11 mouse cellular contexts compared by ENCODE assay signal in the genomic region with DNA sequence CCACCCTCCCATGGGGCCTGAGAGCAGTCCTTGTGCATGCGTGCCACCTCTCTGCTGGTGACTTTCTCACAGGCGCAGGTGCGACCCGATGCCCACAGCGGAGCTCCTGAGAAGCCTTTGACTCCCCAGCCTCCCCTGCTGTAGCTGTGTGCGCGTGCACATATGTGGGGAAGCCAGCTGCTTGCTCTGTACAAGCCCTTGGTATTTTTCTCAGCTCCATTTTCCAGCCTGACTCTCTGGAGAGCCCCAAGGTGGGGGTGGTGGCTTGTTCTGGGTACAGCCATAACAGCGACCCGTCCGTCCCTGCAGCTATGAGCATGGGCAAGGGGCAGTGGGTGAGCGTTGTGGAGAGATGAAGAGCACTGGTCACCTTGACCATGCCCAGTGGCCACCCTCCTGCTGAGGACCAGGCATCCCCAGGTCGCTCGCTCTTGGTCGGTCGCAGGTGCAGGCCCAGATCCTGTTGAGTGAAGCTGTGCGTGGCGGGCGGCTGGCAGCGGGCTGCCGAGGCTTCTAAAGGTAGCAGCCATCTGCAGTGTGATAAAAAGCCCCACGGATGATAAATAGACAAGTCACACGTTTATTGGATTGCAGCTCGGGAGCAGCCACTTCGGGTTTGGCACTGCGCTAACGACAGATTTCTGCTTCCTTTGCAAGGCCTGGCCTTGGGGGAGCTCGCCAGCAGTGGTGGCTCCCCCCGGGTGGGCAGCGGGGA.
DNase-seq lines count a peak whose midpoint lies in the region; ATAC-seq and TF ChIP-seq lines count a peak whose summit lies in the region.
"Had no signal": no experiment of that assay in that cellular context is flagged by ENCODE, and none has a peak within 500 bp of the region (broad histone marks: within the 10 kb centered on the region; RNA-seq: fewer than 3 reads in every experiment).

No protein-coding gene starts in this region.

- 0 out of 2 replicates have a peak, but pooled peaks have one; percentile 7 for TF ChIP-seq CTCF in liver, embryonic 14.5 days (IDR thresholded peaks at IDR 0.05; ENCODE audit: low read depth)

- H3K27ac ChIP-seq in liver, embryonic 14.5 days = no peak overlapping the region
- peak overlapping the region; percentile 88 for H3K27ac ChIP-seq in neural tube, embryonic 13.5 days (replicated peaks)
- H3K27ac ChIP-seq: liver, embryonic 15.5 days; stomach, postnatal 0 days had no signal

- no peaks in the 10 kb centered on the region for H3K9me3 ChIP-seq in liver, embryonic 14.5 days (ENCODE audit: control insufficient read depth, low read length)
- H3K9me3 ChIP-seq in neural tube, embryonic 13.5 days = no peaks in the 10 kb centered on the region
- H3K9me3 ChIP-seq: liver, embryonic 15.5 days had no signal

- no peaks in the 10 kb centered on the region for H3K27me3 ChIP-seq in liver, embryonic 14.5 days (ENCODE audit: control insufficient read depth, insufficient read depth, low read length)
- no peaks in the 10 kb centered on the region for H3K27me3 ChIP-seq in neural tube, embryonic 13.5 days

- DNase-seq in liver, embryonic 14.5 days (ENCODE audit: low read depth in 3 of 3, low spot score in 3 of 3) = no peak
- DNase-seq in liver = no peak
- peak; percentile 33 for DNase-seq in layer of hippocampus, adult 9-10 months (ENCODE audit: low spot score)
- peak; percentile 78 for DNase-seq in thymus, postnatal 4 days
- no peak for DNase-seq in adrenal gland, postnatal 4 days (ENCODE audit: low spot score in 2 of 2)
- no peak for DNase-seq in cerebellum, postnatal 4 days (ENCODE audit: low spot score in 2 of 2)
- DNase-seq: embryo, embryonic 11 days had no signal

- ATAC-seq in liver, embryonic 14.5 days (ENCODE audit: insufficient read depth) = no peak
- 0 out of 2 replicates have a peak, but pooled peaks have one; percentile 4 for ATAC-seq in neural tube, embryonic 13.5 days (ENCODE audit: low read depth)
- ATAC-seq in erythroid progenitor cell, adult 5-6 weeks (replicated peaks; ENCODE audit: low FRiP score, poor library complexity, severe bottlenecking) = no peak

- no peak overlapping the region for H3K4me2 ChIP-seq in liver, embryonic 14.5 days (ENCODE audit: low read depth)
- H3K4me2 ChIP-seq in neural tube, embryonic 13.5 days = no peak overlapping the region
- H3K4me2 ChIP-seq: liver, embryonic 15.5 days had no signal

- WGBS in liver, embryonic 14.5 days (ENCODE audit: insufficient replicate concordance) = 67% methylated on average over 29 of the region's 29 CpGs
- 39% methylated on average over 29 of the region's 29 CpGs for WGBS in neural tube, embryonic 13.5 days

- no peak overlapping the region for H3K4me3 ChIP-seq in liver, embryonic 14.5 days (ENCODE audit: insufficient read depth in 1 of 2, low read depth in 2 of 2, low read length in 2 of 2)
- H3K4me3 ChIP-seq in neural tube, embryonic 13.5 days = no peak overlapping the region
- H3K4me3 ChIP-seq: liver, embryonic 15.5 days had no signal

- no peak for TF ChIP-seq EP300 in liver, embryonic 14.5 days (IDR thresholded peaks at IDR 0.05; ENCODE audit: low read depth)

- H3K4me1 ChIP-seq in liver, embryonic 14.5 days (replicated peaks; ENCODE audit: control insufficient read depth in 2 of 2, insufficient read depth in 2 of 2, low read length in 1 of 2) = peaks cover 3 to 17% of the 10 kb centered on the region in 2 experiments
- peaks cover 100% of the 10 kb centered on the region for H3K4me1 ChIP-seq in neural tube, embryonic 13.5 days (replicated peaks)

- H3K36me3 ChIP-seq in liver, embryonic 14.5 days (replicated peaks; ENCODE audit: control insufficient read depth, insufficient read depth, low read depth) = no peaks in the 10 kb centered on the region
- no peaks in the 10 kb centered on the region for H3K36me3 ChIP-seq in neural tube, embryonic 13.5 days
- H3K36me3 ChIP-seq: liver, embryonic 15.5 days had no signal

- no peak overlapping the region for H3K9ac ChIP-seq in liver, embryonic 14.5 days (replicated peaks)
- H3K9ac ChIP-seq in neural tube, embryonic 13.5 days = peak overlapping the region; percentile 52
- H3K9ac ChIP-seq: liver, embryonic 15.5 days had no signal

Comparison
In these comparisons a context has a peak if more than half of its experiments do, and no peak if none do; other contexts are left out.
1. DNase-seq: peak in layer of hippocampus, adult 9-10 months (single experiment) and thymus, postnatal 4 days (single experiment); none in liver, embryonic 14.5 days (0 of 3), liver (single experiment), adrenal gland, postnatal 4 days (0 of 2) and cerebellum, postnatal 4 days (0 of 2).